Mouse (Mus musculus): Measurements from ENCODE around the gene Zfp790.

- TF ChIP-seq POLR2A (IDR thresholded peaks at IDR 0.05; ENCODE audit: low read depth, low read length) (no peak), CTCF (IDR thresholded peaks at IDR 0.05; ENCODE audit: borderline replicate concordance, insufficient read depth, low read length) (no peak)
Measured at GRCm38 (mm10) chr7:29880056-29880455, 64.1 kb downstream of the Zfp790 start.

All from embryonic fibroblast, embryonic 13.5 days (primary cell).